Mouse (Mus musculus): ENCODE measurements around the gene Mrtfa. TPM values are rescaled to one million over a fixed set of nuclear protein-coding genes. Genes with fewer than 3 reads are reported as not detected.

The Mrtfa gene
- total RNA-seq, 2 experiments from 2014 or later, result 17.5 to 17.7 TPM

DNA sequence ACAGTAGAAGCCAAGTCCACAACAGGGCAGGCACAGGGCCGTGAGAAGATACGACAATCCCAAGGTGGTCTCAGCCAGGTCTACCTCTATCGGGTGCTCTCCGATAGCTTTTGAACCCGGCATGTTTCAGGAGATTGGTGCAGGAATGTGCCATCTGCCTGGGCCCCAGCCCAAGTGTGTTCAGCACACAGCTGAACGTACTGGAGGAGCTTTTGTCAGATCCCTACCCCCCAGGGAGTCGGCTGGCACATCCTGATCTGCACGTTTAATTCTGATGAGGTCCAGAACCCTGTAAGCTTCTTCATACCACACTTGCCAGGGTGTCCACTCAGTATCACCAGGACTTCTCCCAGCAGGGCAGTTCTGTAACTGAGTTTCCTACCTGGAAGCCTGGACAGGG is 127.9 kb downstream of the Mrtfa start:
- no peak for DNase-seq

DNA sequence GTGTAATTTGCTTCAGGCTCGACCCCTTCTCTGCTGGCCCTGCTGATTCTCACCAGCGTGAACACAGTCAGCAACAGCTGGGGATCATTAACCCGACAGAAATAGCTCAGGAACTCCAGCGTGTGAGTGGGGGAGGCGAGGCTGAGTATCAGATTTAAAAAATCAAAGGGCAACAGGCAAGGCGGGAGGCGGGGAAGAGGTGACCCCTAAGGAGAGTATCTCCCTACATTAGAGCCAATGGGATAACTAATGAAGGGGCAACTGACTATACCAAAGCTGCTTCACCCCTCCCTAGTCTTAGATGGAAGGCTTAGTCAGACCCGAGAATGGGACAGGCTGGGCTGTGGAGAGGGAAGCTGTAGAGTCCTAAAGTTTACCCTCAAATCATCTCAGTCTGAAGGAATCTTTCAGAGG is 128.4 kb downstream of the Mrtfa start:
- DNase-seq, result peak; percentile 25

DNA sequence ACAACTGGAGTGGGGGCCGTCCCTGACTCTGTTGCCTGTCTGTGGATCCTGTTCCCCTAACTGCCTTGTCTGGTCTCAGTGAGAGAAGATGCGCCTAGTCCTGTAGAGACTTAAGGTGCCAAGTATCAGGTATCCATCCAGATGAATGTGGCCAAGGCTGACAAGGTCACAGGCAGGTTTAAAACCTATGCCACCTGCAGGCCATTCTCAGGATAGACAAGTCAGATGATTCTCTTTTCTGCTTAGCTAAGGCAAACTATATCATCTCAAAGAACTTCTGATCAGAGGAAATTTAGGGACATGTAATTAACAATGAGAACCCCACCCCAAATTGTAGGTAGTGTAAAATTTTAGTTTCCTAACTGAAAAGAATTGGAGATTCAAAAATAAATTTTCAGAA is 129.6 kb downstream of the Mrtfa start:
- DNase-seq, result no peak

DNA sequence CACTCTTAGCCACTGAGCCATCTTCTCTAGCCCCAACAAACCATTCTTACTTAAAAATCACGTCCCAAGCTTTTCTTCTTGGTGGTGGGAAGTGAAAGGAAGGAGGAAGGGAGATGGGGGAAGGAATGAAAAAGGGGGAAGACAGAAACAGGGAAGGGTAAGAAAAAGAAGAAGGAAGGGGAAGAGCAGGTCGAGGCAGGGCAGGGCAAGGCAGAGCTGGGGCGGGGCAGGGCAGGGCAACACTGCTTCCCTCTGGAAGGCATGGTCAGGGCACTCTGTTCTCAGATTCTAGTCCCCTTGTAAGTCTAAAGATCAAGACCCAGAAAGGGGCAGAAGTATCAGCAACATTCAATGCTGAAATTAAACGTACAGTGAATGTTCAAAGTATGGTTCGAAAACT is 132.8 kb downstream of the Mrtfa start:
- no peak for DNase-seq

DNA sequence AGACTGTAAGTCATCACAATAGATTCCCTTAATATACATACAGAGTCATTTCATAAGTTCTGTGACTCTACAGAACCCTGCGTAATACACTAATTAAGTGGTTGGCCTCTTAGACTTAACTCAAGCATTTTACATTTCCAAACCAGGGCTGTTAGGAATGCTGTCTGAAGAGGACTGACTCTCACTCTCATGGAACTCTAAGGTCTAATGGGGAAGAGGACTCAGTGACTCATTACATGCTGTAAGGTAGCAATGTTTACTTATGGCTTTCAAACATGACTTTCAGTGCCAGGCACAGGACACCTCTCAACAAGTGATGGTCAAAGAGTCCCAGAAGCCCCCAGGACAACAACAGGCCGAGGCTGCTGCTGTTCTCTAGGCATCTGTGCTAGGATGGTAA is 135.1 kb downstream of the Mrtfa start:
- DNase-seq, result no peak

DNA sequence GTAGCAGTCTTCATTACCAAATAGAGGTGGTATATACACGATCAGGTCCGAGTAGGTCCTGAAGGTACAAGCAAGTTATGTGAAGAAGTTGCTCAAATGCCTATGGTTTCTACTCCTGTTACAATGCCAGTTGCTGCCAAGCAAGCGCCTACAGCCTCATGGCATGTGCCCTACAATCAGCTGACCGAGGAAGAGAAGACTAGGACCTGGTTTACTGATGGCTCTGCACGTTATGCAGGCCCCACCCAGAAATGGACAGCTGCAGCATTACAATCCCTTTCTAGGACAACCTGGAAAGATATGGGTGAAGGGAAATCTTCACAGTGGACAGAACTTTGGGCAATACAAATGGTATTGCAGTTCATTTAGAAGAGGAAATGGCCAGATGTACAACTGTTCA is 138.1 kb downstream of the Mrtfa start:
- DNase-seq, result no peak

DNA sequence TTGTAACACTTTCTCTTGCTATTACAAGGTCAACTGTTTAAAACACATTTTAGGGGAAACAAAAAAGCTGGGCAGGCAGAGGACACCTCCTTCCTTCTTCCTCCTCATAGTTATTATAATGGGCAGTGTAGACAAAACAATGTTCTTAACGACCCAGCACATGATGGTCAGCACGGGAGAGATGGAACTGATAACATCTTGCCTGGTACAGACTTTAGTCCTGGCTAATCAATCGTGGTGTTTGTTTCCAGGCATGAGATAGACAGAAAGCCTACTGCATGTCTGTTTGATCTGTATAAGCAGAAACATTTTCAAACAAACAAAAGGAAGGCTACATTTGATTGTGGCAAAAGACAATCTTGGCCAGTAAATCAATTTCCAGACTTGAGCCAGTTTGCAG is 140.1 kb downstream of the Mrtfa start:
- no peak for DNase-seq

DNA sequence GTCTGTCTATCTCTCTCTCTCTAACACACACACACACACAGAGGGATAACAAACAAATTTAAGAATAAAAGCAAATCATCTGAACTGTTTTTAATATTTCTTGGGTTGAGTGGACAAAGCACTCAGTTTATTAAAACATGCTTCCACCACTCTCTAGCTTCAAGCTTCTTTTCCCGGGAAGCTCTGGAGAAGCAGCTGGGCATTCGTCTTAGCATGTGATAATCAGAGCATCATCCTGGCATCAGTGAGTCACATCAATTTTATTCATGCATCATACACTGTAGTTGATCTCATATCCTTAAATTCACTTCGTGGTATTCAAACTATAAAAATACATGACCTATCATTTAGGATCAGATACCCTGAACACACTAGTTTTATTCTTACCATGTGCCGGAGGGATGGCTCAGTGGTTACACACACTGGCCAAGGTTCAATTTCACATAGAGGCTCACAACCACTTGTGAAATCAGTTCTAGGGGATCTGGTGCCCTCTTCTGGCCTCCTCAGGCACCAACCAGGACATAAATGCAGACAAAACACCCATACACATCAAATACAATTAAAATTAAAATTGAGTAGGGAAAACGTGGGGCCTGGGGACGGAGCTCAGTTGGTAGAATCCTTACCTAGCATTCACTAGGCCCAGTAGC is 141.0 kb downstream of the Mrtfa start:
- peak; percentile 42 for DNase-seq

DNA sequence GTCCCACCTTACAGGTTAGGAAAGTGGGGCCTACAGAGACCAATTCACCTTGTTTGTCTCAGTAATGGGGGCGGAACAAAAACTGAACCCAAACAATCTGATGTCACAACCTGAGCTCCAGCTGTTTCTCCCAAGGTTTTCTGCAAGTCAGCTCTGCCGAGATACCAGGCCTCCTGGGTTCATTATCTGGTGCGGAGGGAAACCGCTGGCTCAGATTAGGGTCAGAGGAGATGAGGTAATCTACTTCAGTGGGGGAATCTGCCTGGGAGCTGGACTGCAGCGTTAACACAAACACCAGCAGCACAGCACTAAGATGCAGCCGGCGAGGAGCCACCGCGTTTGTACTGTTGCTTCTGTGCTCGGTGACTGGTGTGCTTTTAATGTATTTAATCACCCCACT is 143.1 kb downstream of the Mrtfa start:
- no peak for DNase-seq

DNA sequence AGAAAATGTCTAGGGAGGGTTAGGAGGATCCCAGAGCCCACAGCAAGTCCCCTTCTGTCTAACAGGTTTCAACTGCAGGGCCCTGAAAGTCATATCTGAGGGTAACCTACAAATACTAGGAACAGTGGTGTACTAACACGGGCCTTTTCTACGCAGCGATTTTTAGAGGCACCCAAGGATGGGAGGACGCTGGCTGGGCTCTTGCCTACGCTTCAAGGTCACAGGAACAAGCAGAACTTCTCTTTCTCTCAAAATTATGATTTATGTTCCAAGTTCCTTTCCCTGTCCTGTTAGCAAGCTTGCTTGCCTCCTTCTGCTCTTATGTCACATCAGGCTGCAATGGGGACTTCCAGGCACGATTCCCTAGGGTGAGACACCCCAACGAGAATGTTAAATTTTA is 144.5 kb downstream of the Mrtfa start:
- no peak for DNase-seq

DNA sequence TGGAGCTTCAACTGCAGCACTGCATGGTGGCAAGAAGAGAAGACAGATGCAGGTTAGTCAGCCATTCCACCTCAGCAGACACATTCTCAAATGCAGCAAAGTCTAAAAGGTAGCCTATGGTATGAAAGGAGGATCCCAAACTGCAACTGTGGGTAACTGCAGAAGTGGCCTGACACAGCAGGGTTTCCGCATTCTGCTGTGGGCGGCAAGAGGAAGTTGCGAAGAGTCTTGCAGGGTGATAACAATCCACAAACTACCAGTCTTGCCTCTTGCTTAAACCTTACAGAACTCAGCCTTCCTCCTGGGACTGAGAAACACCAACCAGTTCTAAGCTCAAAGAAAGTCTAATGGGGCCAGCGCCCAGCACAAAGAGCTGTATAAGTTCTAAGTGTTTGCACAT is 145.2 kb downstream of the Mrtfa start:
- DNase-seq, result no peak

DNA sequence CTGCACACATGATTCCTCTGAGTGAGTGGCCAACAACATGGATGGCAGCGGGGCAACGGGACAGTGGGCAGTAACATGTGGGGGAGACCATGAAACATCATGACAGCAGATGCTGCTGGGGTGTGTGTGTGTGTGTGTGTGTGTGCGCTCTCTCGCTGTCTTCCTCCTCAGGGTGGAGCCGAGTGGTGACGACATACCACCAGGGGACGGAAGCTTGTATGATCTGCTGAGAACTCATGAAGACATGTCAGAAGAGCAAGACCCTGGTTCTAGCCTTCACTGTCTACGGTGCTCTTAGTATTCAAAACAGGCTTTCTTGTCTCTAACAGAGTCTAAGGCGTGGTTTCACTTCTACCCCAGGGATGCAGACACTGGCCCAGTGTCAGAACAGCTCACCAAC is 146.1 kb downstream of the Mrtfa start:
- no peak for DNase-seq

DNA sequence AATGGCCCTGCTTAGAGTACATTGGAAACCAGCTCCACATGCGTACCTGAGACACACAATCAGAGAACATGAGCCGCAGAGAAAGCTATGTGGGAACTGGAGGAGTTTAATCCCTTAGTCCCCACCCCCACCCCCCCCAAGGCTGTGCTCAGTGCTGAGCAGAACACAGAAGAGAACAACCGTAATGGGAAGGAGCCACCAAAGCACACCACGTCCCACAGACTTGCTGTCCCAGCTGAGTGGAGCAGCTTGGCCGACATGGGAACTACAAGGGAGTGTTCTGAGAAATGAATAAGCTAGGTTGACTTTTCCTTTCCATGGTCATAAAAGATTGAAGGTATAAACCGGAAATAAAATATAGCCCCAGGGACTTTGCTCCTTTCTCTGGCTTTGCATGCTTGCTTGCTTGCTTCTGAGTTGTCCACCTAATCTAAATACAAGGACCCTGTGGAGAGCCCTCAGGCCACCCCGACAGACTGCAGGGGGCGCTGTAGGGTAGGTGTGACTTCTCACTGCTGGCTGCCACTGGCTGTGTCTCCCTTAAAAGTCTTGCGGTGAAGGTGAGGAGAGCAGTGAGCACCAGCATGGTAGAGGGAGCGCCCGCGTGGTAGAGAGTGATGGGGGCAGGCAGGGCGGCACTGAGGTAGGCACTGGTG is 148.2 kb downstream of the Mrtfa start:
- DNase-seq, result peak; percentile 50

DNA sequence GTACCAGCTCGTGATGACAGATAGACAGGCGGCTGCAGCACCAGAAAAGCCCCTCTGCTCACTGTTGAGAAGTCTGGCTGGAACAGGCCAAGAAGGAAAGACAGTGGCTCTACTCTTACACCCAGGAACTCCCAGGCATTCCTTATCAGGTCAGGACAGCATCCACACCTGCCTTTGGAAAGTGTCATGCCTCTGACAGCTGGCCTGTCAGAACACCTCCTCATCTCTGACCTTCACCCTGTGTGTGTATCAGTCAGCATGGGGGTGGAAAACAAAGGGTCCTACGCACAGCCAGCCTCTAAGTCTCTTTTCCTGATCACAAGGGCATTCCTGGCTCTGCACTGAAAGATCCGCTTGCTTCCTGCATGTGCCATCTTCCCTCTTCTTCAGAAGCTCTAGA is 148.8 kb downstream of the Mrtfa start:
- DNase-seq, result no peak

DNA sequence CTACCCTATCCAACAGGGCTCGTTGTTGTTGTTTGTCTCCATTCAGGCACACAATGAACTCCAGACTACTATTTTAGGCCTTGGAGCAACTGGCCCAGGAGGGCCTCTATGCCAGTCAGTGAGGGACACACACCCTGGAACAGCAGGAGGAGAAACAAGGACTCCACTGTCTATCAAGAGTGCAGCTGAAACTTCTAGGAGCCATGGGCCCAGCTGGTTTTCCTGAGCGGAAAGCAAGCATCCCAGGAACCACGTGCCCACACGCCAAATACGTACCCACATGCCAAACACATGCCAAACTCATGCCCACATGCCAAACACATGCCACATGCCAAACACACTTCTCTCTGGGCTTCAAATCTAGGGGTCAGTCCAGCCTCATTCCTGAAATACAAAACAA is 152.1 kb downstream of the Mrtfa start:
- DNase-seq, result no peak

DNA sequence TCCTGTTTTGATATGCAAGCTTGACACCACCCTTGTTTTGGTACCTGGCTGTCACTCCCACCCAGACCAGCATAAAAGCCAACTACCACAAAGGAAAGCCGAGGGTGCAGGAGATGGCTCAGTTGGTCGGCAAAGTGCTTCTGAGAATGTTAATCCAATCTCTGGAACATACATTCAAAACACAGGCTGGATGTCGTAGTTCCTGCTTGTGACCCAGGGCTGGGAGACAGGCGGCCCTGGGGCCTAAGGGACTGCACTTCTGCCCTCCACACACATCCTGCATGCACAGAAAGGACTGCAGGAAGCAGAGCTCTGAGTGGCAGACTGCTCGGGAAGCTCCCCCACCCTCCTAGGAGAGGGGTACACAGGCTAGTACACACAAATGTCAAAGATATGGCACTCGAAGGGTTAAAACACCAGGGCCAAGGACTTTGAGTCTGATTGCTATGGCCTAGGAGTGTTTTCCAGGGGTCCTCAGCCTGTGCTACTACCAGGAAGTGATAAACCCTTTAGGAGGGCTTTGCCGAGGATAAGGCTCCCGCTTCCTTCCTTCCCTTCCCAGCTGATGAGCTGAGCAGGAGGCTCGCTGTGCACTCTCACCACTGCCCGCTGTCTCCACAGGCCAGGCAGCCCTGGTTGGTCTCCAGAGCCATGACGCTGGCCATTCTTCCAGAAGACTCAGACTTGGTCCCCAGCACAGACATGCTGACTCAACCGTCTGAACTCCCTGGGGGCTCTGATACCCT is 155.0 kb downstream of the Mrtfa start:
- peak; percentile 44 for DNase-seq

DNA sequence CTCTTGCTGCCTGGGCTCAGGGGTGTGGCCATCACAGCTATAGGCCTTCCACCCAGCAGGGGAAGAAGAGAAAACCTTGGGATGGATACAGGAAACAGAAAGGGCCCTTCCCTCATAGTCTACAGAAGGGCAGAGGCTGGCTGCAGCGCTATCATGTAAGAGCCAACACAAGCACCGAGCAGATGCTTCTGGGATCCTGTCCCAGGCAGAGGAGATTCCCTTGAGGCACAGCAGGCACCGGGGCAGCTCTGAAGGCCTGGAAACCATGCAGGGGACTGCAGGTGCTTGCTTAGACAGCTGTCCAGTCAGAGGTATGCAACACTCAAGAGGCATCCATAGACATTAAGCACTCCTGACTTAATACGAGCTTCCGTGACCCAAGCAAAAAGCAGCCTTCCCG is 156.4 kb downstream of the Mrtfa start:
- DNase-seq, result no peak

DNA sequence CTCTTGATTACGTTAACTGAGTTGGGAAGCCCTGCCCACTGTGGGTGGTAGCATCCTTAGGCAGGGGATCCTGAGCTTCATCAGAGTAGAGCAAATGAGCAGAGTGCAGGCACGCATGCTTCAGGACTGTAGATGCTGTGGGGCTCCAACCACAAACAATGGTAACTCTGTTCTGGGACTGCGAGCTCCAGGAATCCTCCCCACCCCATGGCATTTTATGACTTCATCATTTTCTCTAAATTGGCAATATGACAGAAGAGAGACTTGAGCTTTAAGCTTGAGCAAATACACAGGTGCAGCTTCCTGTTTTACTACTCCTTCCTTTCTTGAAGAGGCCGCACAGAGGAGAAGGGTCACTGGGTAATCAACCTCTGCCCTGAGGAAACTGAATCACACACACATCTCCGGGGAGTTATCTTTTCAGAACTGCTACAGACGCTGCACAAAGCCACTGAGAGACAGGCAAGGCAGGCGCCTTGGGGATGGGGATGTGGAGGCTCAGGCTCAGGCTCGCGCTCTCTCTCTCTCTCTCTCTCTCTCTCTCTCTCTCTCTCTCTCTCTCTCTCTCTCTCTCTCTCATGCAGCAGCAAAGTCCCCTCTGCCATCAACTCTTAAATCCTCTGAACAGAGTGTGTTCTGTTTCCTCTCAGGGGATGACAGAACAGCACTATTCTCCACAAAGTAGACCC is 157.5 kb downstream of the Mrtfa start:
- peak; percentile 25 for DNase-seq

DNA sequence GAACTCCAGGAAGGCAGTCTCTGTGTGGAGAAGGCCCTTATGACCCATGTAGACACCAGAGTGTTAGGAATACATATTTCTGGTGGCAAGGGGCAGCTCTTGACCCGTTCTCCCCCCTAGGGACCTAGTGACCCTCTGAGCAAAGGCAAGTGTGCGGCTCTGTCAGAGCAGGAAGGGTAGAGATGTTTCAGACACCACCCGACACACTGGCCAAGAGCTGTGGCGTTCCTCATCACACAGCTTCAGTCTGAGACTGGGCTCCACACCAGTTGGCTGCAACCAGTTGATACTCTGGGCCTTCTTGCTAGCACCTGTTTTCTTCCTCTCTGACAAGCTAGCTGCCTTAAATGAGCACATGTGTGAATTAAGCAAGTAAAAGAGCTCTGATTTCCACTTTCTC is 158.9 kb downstream of the Mrtfa start:
- DNase-seq, result no peak

DNA sequence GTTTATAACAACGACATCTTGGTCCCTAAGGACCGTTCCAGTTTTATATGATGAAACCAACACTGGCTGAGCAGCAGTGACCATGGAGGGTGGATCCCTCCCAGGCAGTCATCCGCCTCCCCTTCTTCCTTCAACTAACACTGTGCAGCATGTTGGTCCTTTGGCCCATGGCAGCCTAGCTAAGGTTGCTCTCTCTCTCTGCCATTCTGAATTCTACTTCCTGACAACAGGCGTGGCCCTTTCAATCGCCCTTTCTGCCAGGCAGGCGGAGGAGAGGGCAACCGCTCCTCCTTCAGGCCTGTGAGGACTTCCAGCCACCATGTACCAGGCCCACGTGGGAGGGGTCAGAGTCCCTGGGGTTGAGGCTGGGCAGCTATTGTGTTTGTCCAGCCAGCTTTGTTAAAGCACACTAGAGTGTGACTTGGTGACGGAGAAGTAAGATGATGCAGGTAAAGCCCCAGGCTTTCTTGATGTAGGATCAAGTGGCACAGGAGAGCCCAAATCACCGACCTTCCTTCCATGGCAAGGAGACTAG is 159.6 kb downstream of the Mrtfa start:
- DNase-seq, result no peak

DNA sequence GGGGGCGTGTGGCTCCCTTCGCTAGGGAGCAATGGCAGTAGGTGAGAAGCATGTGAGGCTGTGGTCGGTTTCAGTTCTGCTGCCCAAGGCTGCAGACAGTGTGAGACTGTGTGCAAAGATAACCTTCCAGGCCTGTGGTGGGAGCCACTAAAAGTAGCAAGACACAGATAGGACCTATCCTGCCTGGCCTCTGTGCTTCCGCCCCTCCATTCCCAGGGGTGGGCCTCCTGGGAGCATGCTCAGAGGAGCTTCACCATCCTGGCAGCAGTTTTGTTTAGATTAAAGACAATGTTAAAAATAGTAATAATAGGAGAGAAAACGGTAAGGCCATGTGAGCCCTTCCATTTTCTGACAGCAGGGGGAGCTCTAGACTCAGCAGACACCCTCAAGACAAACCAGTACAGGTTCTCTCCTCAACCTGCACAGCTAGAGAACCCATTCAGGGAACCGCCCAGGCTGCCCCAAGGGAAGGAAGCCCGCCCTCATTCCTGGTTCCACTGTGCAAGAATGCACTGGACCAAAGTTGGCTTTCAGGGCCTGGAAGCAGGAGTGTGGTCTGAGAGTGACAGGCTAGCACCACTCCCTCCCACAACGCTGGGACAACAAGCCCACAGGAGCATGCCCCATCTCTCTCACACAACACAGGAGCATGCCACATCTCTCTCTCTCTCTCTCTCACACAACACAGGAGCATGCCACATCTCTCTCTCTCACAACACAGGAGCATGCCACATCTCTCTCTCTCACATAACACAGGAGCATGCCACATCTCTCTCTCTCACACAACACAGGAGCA is 163.0 kb downstream of the Mrtfa start:
- peak; percentile 88 for DNase-seq

DNA sequence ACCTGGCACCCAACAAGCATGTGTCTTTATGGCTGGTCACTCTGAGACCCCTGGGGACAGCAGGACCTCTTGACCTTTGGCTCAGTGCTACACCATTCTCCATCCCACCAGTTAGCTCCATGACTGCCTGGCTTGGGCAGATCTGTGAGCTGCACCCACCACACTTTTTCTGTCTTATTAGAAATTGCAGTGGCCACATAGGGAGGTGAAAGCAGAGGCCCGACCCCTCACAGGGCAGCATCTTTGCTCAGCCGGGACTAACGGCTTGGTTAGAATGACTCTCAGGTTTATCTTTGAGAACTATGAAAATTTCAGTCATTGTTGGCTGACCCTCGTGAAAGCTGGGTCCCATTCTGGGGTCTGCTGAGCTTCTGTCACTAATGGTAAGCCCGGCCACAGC is 163.7 kb downstream of the Mrtfa start:
- no peak for DNase-seq
